Mouse (Mus musculus): ENCODE results near the gene Sik2.

GRCm38 (mm10) chr9:50873210-50873609 is 135.7 kb downstream of the Sik2 start:
- no peak for TF ChIP-seq CTCF (IDR thresholded peaks at IDR 0.05; ENCODE audit: low read depth, low read length)
- no peak for TF ChIP-seq GATA1 (IDR thresholded peaks at IDR 0.05; ENCODE audit: borderline replicate concordance, low read length)
- no peak for TF ChIP-seq GATA2 (IDR thresholded peaks at IDR 0.05; ENCODE audit: borderline replicate concordance, low read depth, low read length)
- TF ChIP-seq POLR2AphosphoS5 (IDR thresholded peaks at IDR 0.05; ENCODE audit: insufficient replicate concordance, low read depth, low read length): no peak
